Mouse (Mus musculus): ENCODE measurements around the gene Pcbp2. TPM values are rescaled to one million over a fixed set of nuclear protein-coding genes. Genes with fewer than 3 reads are reported as not detected.
A peak's percentile ranks its signal among the peaks of the same experiment; 100 is the strongest.

Gene Pcbp2
- polyA plus RNA-seq, 1 experiment from 2014 or later = 191 TPM

DNA sequence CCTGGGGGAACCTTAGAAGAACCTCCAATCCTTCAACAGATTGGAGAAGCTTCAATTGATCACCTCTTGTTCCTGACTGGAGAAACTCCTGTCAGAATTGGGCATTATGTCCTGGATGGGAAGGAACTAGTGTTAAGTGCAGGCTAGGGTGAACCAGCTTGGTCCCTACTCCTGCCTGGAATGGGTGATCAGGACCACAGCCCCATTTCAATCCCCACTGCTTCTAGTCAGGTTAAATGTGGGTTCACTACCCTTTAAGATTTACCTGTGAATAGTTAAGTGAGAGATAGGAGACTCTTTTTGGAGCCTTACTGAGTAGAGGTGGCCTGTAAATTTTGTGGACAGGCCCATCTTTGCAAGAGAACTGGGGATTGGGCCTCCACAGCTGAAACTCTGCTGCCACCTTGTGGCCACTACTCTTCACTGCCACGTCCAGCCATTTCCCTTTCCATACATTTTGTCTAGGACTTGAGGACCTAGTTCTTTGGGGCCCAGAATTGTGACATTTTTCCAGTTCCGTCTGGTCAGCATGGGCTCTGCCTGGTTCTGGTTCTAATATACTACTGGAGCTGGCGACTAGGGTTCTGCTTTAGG is 54.6 kb downstream of the Pcbp2 start, which contains the start of gene Npff:
Gene Npff (minus strand): TSS at position 51 of the 594 bp plus-strand sequence.
- peak; percentile 93 for DNase-seq (ENCODE audit: low spot score)
- Histone ChIP-seq H3K9me3 (replicated peaks; ENCODE audit: low read length) (no peaks in the 10 kb centered on the region), H3K4me1 (replicated peaks; ENCODE audit: insufficient read depth, low read length) (no peaks in the 10 kb centered on the region), H3K36me3 (ENCODE audit: insufficient read depth, low read length) (peaks cover 28% of the 10 kb centered on the region), H3K9ac (ENCODE audit: low read depth, low read length) (no peak within 1 kb of the TSS), H3K27me3 (ENCODE audit: insufficient read depth, low read length) (no peaks in the 10 kb centered on the region), H3K27ac (no peak within 1 kb of the TSS), H3K4me3 (replicated peaks; ENCODE audit: low read depth, low read length) (no peak within 1 kb of the TSS), H3K4me2 (ENCODE audit: low read length) (no peak within 1 kb of the TSS)
- no peak for ATAC-seq (replicated peaks; ENCODE audit: low FRiP score, low read depth)
- WGBS = 3% methylated on average over 3 of the region's 3 CpGs
- TF ChIP-seq CTCF (IDR thresholded peaks at IDR 0.05; ENCODE audit: low read depth) = peak; percentile 97

DNA sequence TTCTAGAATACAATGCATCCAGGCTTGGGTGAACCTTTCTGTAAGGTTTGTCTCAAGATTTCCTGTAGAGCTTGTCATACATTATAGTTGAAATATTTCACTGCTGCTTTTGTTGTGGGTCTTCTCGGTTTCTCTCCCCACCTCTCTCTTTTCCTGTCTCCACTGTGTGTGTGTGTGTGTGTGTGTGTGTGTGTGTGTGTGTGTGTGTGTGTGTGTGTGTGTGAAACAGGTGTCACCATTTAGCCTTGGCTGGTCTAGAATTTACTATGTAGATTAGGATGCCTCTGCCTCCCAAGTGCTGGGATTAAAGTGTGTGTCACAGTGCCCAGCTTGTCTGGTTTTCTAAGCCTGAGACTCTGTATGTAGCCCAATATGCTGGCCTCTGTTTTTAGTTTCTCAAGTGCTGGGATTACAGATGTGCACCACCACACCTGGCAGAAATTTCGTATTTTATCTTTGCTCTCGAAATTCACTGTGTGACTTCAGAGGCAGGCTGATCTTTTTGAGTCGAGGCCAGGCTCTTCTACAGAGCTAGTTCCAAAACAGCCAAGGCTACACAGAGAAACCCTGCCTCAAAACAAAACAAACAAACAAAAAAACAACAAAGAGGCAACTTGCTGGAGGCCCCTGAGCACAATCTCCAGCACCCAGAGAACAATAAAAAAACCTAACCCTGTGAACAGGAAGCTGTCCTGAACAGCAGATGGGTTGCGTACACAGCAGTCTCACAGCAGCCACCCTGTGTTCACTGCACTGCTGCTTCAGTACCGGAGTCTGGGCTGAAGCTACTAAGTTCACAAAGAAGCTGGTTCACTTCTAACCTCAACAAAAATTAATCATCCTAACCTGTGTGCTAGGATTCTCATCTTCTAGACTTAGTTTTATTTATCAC is 56.0 kb downstream of the Pcbp2 start:
- no peak overlapping the region for H3K4me2 ChIP-seq (ENCODE audit: low read length)
- H3K36me3 ChIP-seq (ENCODE audit: insufficient read depth, low read length) = peaks cover 38% of the 10 kb centered on the region
- H3K27ac ChIP-seq = no peak overlapping the region
- no peaks in the 10 kb centered on the region for H3K4me1 ChIP-seq (replicated peaks; ENCODE audit: insufficient read depth, low read length)
- ATAC-seq (replicated peaks; ENCODE audit: low FRiP score, low read depth) (no peak), DNase-seq (ENCODE audit: low spot score) (no peak)
- H3K9me3 ChIP-seq (replicated peaks; ENCODE audit: low read length) = no peaks in the 10 kb centered on the region
- H3K27me3 ChIP-seq (ENCODE audit: insufficient read depth, low read length) = no peaks in the 10 kb centered on the region
- no peak overlapping the region for H3K4me3 ChIP-seq (replicated peaks; ENCODE audit: low read depth, low read length)
- WGBS = 62% methylated on average over 6 of the region's 6 CpGs
- no peak for TF ChIP-seq CTCF (IDR thresholded peaks at IDR 0.05; ENCODE audit: low read depth)
- no peak overlapping the region for H3K9ac ChIP-seq (ENCODE audit: low read depth, low read length)

DNA sequence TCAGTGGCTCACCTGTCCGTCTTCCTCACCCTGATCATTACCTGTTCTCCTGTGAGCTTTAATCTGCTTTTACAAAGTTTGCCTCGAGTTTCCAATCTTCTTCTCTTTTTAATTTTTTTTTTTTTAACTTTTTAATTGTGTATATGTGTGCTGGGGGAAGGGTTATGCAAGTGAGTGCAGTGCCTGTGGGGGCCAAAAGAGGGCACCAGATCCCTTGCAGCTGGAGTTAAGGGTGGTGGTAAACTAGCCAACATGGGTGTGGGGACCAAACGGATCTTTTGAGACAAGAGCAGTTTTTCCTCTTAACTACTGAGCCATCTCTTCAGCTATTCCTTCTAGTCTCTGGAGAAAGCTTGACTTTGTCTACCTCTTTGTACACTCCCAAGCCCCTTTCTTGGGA is 57.6 kb downstream of the Pcbp2 start:
- TF ChIP-seq CTCF (IDR thresholded peaks at IDR 0.05; ENCODE audit: low read depth) = peak; percentile 52
- Histone ChIP-seq H3K9ac (ENCODE audit: low read depth, low read length) (no peak overlapping the region), H3K27ac (no peak overlapping the region), H3K4me2 (ENCODE audit: low read length) (no peak overlapping the region), H3K27me3 (ENCODE audit: insufficient read depth, low read length) (no peaks in the 10 kb centered on the region), H3K4me1 (replicated peaks; ENCODE audit: insufficient read depth, low read length) (no peaks in the 10 kb centered on the region), H3K36me3 (ENCODE audit: insufficient read depth, low read length) (peaks cover 42% of the 10 kb centered on the region), H3K4me3 (replicated peaks; ENCODE audit: low read depth, low read length) (no peak overlapping the region), H3K9me3 (replicated peaks; ENCODE audit: low read length) (no peaks in the 10 kb centered on the region)
- DNase-seq (ENCODE audit: low spot score) (no peak), ATAC-seq (replicated peaks; ENCODE audit: low FRiP score, low read depth) (no peak)
- 78% methylated on average over 3 of the region's 3 CpGs for WGBS

DNA sequence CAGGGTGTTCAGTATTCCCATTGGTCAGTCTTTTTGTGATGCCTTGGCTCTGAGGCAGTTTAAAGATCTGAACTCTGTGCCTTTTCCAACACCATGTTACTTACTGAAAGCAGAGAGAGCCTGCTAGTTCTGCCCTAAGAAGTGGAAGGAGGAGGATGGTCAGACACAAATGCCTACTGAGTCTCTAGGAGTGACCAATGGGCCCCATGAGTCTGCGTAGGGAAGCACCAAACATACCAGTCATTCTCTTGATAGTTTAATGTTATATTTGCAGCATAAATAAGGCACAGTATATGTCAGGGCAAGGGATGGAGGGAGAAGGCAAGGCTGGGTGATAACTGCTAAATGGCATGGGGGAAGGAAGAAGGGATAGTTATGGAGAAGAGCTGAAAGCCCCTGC is 58.1 kb downstream of the Pcbp2 start:
- peaks cover 45% of the 10 kb centered on the region for H3K36me3 ChIP-seq (ENCODE audit: insufficient read depth, low read length)
- no peak for DNase-seq (ENCODE audit: low spot score)

DNA sequence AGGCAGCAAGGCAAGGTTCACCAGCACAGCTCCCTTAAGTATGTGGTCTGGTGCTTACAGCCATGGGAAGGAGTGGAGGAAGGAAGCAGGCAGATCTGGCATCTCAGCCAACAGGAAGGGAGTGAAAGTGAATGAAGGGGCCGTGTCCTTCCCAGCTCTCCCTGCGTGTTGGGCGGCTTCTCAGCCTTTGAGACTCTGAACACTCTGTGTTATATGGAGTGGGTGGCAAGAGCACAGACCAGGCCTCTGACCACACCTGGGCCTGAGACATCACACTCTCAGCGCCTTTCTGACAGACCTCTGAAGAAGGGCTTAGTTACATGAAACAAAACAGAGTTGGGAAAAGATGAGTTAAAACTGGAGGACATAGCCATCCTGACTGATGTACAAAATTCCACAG is 60.2 kb downstream of the Pcbp2 start:
- H3K4me2 ChIP-seq (ENCODE audit: low read length) = no peak overlapping the region
- no peak for DNase-seq (ENCODE audit: low spot score)
- H3K27ac ChIP-seq = no peak overlapping the region
- no peaks in the 10 kb centered on the region for H3K27me3 ChIP-seq (ENCODE audit: insufficient read depth, low read length)
- no peak for TF ChIP-seq CTCF (IDR thresholded peaks at IDR 0.05; ENCODE audit: low read depth)
- ATAC-seq (replicated peaks; ENCODE audit: low FRiP score, low read depth) = no peak
- H3K9ac ChIP-seq (ENCODE audit: low read depth, low read length) = no peak overlapping the region
- WGBS = 79% methylated on average over 4 of the region's 4 CpGs
- H3K4me3 ChIP-seq (replicated peaks; ENCODE audit: low read depth, low read length) = no peak overlapping the region
- H3K9me3 ChIP-seq (replicated peaks; ENCODE audit: low read length) = no peaks in the 10 kb centered on the region
- H3K36me3 ChIP-seq (ENCODE audit: insufficient read depth, low read length) = peaks cover 53% of the 10 kb centered on the region
- H3K4me1 ChIP-seq (replicated peaks; ENCODE audit: insufficient read depth, low read length) = no peaks in the 10 kb centered on the region

More for the DNA sequence above, 58.1 kb downstream of the Pcbp2 start:
- Histone ChIP-seq H3K9ac (ENCODE audit: low read depth, low read length) (no peak overlapping the region), H3K9me3 (replicated peaks; ENCODE audit: low read length) (no peaks in the 10 kb centered on the region), H3K4me1 (replicated peaks; ENCODE audit: insufficient read depth, low read length) (no peaks in the 10 kb centered on the region), H3K27ac (no peak overlapping the region), H3K27me3 (ENCODE audit: insufficient read depth, low read length) (no peaks in the 10 kb centered on the region), H3K4me3 (replicated peaks; ENCODE audit: low read depth, low read length) (no peak overlapping the region), H3K4me2 (ENCODE audit: low read length) (no peak overlapping the region)
- 100% methylated on average over 1 of the region's 1 CpGs for WGBS
- ATAC-seq (replicated peaks; ENCODE audit: low FRiP score, low read depth) = no peak
- no peak for TF ChIP-seq CTCF (IDR thresholded peaks at IDR 0.05; ENCODE audit: low read depth)

DNA sequence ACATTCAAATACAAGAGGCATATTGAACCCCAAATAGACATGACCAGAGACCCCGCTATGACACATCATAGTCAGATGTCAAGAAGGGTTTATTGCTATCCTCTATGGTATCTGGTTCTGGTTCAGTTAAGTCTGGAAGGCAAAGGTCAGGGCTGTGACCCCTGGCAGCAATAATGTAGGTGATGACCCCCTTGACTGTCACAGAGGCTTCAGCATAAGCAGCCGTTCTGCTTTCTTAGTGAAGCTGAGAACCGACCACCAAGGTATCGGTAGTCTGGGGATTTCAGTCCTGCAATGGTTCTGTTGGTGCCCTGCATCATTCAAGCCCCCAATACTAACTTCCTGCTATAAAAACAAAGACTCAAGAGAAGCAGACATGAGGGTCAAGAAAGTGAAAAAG is 61.2 kb downstream of the Pcbp2 start:
- peaks cover 62% of the 10 kb centered on the region for H3K36me3 ChIP-seq (ENCODE audit: insufficient read depth, low read length)
- H3K9me3 ChIP-seq (replicated peaks; ENCODE audit: low read length) = no peaks in the 10 kb centered on the region
- DNase-seq (ENCODE audit: low spot score) = no peak
- no peak overlapping the region for H3K9ac ChIP-seq (ENCODE audit: low read depth, low read length)
- no peak overlapping the region for H3K4me3 ChIP-seq (replicated peaks; ENCODE audit: low read depth, low read length)
- no peaks in the 10 kb centered on the region for H3K27me3 ChIP-seq (ENCODE audit: insufficient read depth, low read length)
- ATAC-seq (replicated peaks; ENCODE audit: low FRiP score, low read depth) = no peak
- no peaks in the 10 kb centered on the region for H3K4me1 ChIP-seq (replicated peaks; ENCODE audit: insufficient read depth, low read length)
- H3K4me2 ChIP-seq (ENCODE audit: low read length) = no peak overlapping the region
- no peak overlapping the region for H3K27ac ChIP-seq
- WGBS = 59% methylated on average over 4 of the region's 4 CpGs
- TF ChIP-seq CTCF (IDR thresholded peaks at IDR 0.05; ENCODE audit: low read depth) = no peak

Data from kidney, postnatal 0 days (tissue).